Mouse (Mus musculus) heart, postnatal 0 days (tissue): ENCODE data around the gene Tanc1. TPM values are rescaled to one million over a fixed set of nuclear protein-coding genes. Genes with fewer than 3 reads are reported as not detected.

Source experiments
- ATAC-seq: fragments of 200-750 bp; cut with Nextera tagmentation; 2 replicates; pipeline ENCODE4 v1.8.0; 2017; ENCODE audit warnings: low read depth, moderate number of reproducible peaks, moderate library complexity; ENCODE audit not compliant: insufficient read depth
- DNase-seq: peaks from one replicate; pipeline ENCODE4 v3.0.0-alpha.2; 2016; ENCODE audit warnings: low spot score
- H3K27ac ChIP-seq: fragments of 300-500 bp; sonication (generic); 2 replicates; pipeline ENCODE4 v1.5.1; 2014; ENCODE audit warnings: low read depth, mild to moderate bottlenecking
- H3K27me3 ChIP-seq: fragments of 300-500 bp; sonication (generic); 2 replicates; pipeline ENCODE4 v1.6.1; 2014; ENCODE audit warnings: low read length, mixed read lengths; ENCODE audit not compliant: control insufficient read depth, insufficient read depth
- H3K36me3 ChIP-seq: fragments of 300-500 bp; sonication (generic); replicated peaks from 2 replicates; pipeline ENCODE4 v1.6.1; 2014; ENCODE audit warnings: low read length, mixed read lengths; ENCODE audit not compliant: control insufficient read depth, insufficient read depth
- H3K4me1 ChIP-seq: fragments of 300-500 bp; sonication (generic); 2 replicates; pipeline ENCODE4 v1.6.1; 2014; ENCODE audit warnings: antibody characterized with exemption; ENCODE audit not compliant: control insufficient read depth, insufficient read depth
- H3K4me2 ChIP-seq: fragments of 300-500 bp; sonication (generic); 2 replicates; pipeline ENCODE4 v1.6.1; 2014; ENCODE audit warnings: low read depth, mild to moderate bottlenecking, low read length, moderate library complexity
- H3K4me3 ChIP-seq: fragments of 300-500 bp; sonication (generic); 2 replicates; pipeline ENCODE4 v1.5.1; 2014; ENCODE audit warnings: low read depth, low read length
- H3K9ac ChIP-seq: fragments of 300-500 bp; sonication (generic); replicated peaks from 2 replicates; pipeline ENCODE4 v1.6.1; 2014; ENCODE audit warnings: low read depth, low read length, mixed read lengths
- H3K9me3 ChIP-seq: fragments of 300-500 bp; sonication (generic); replicated peaks from 2 replicates; pipeline ENCODE4 v1.6.1; 2016; ENCODE audit warnings: low read length; ENCODE audit not compliant: control insufficient read depth
- CTCF ChIP-seq: IDR thresholded peaks from 2 replicates; pipeline ENCODE4 v1.5.1; 2016; ENCODE audit warnings: antibody characterized with exemption, control low read depth, low read depth
- EP300 ChIP-seq: IDR thresholded peaks from 2 replicates; pipeline ENCODE4 v1.6.1; 2016; ENCODE audit warnings: antibody characterized with exemption, low read depth
- WGBS: fragments of 180-500 bp; shearing (Covaris S2); extraction: QIAGEN DNeasy Blood & Tissue Kit; methylation state at CpG from one replicate; pipeline ENCODE4 v1.1.7; 2014; 5-methylcytosine and 5-hydroxymethylcytosine counted together
- polyA plus RNA-seq: library from polyadenylated mRNA; unstranded; fragments of >200 nt; fragmentation: Nextera tagmentation; extraction: Ambion mirVana; gene quantifications from 2 replicates; pipeline ENCODE4 v1.2.1, GENCODE M21; 2015
- total RNA-seq: library from RNA; depleted of rRNA; stranded (reverse); fragments of >200 nt; gene quantifications from 2 replicates; pipeline ENCODE4 v1.2.3, GENCODE M21; 2014; ENCODE audit warnings: low replicate concordance

Tanc1 gene
- total and polyA plus RNA-seq, 2 experiments from 2014 or later = 12.3 to 21.9 TPM

- WGBS = 63% methylated on average over 16 of the region's 16 CpGs
- Histone ChIP-seq H3K36me3 (no peaks in the 10 kb centered on the region), H3K27ac (no peak overlapping the region), H3K27me3 (no peaks in the 10 kb centered on the region), H3K4me2 (no peak overlapping the region), H3K4me1 (peaks cover 4% of the 10 kb centered on the region; the same call in 1 of the 2 replicates), H3K9me3 (no peaks in the 10 kb centered on the region), H3K4me3 (no peak overlapping the region), H3K9ac (no peak overlapping the region)
- ATAC-seq = no peak
- DNase-seq = no peak
- TF ChIP-seq CTCF (no peak), EP300 (no peak)
Measured at GRCm38 (mm10) chr2:59688261-59689104, 76.6 kb downstream of the Tanc1 start.

GRCm38 (mm10) chr2:59691112-59691511 is 79.3 kb downstream of the Tanc1 start:
- Histone ChIP-seq H3K9me3 (no peaks in the 10 kb centered on the region), H3K36me3 (no peaks in the 10 kb centered on the region), H3K4me3 (no peak overlapping the region), H3K4me2 (no peak overlapping the region), H3K27me3 (no peaks in the 10 kb centered on the region), H3K9ac (no peak overlapping the region), H3K27ac (peak overlapping the region; percentile 9; the same call in 1 of the 2 replicates), H3K4me1 (peaks cover 4% of the 10 kb centered on the region; the same call in 1 of the 2 replicates)
- DNase-seq (no peak), ATAC-seq (no peak)
- WGBS = 28% methylated on average over 4 of the region's 4 CpGs
- TF ChIP-seq CTCF = no peak

- ATAC-seq = no peak
- H3K27ac ChIP-seq = no peak overlapping the region
- peaks cover 22% of the 10 kb centered on the region for H3K4me1 ChIP-seq
Measured at GRCm38 (mm10) chr2:59693473-59693872, 81.6 kb downstream of the Tanc1 start.

GRCm38 (mm10) chr2:59697123-59697522 is 85.3 kb downstream of the Tanc1 start:
- Histone ChIP-seq H3K27me3 (no peaks in the 10 kb centered on the region), H3K4me1 (peaks cover 26% of the 10 kb centered on the region; the same call in 1 of the 2 replicates), H3K4me3 (no peak overlapping the region), H3K9me3 (no peaks in the 10 kb centered on the region), H3K9ac (no peak overlapping the region), H3K27ac (peak overlapping the region; percentile 49), H3K4me2 (no peak overlapping the region), H3K36me3 (peaks cover 10% of the 10 kb centered on the region; the same call in 1 of the 2 replicates)
- 76% methylated on average over 3 of the region's 3 CpGs for WGBS
- no peak for ATAC-seq
- no peak for DNase-seq
- TF ChIP-seq CTCF = no peak
- TF ChIP-seq EP300 = no peak

More at GRCm38 (mm10) chr2:59693473-59693872, 81.6 kb downstream of the Tanc1 start:
- H3K9ac ChIP-seq = no peak overlapping the region
- H3K36me3 ChIP-seq = no peaks in the 10 kb centered on the region
- no peak overlapping the region for H3K4me2 ChIP-seq
- H3K27me3 ChIP-seq = no peaks in the 10 kb centered on the region
- no peak overlapping the region for H3K4me3 ChIP-seq
- no peak for DNase-seq
- H3K9me3 ChIP-seq = no peaks in the 10 kb centered on the region
- WGBS = 50% methylated on average over 5 of the region's 5 CpGs
- TF ChIP-seq CTCF = no peak
- TF ChIP-seq EP300 = no peak

GRCm38 (mm10) chr2:59697722-59698634 is 86.1 kb downstream of the Tanc1 start:
- H3K9me3 ChIP-seq = no peaks in the 10 kb centered on the region
- peaks cover 26% of the 10 kb centered on the region; the same call in 1 of the 2 replicates for H3K4me1 ChIP-seq
- H3K27ac ChIP-seq = peak overlapping the region; percentile 49
- ATAC-seq = peak; percentile 67
- WGBS = 9% methylated on average over 16 of the region's 16 CpGs
- DNase-seq = peak; percentile 51
- no peak for TF ChIP-seq CTCF
- TF ChIP-seq EP300 = no peak
- peaks cover 10% of the 10 kb centered on the region; the same call in 1 of the 2 replicates for H3K36me3 ChIP-seq
- H3K27me3 ChIP-seq = no peaks in the 10 kb centered on the region
- no peak overlapping the region; the same call in 1 of the 2 replicates for H3K9ac ChIP-seq
- H3K4me3 ChIP-seq = no peak overlapping the region
- H3K4me2 ChIP-seq = peak overlapping the region; percentile 34
